Mouse (Mus musculus) urinary bladder, postnatal 25 days (tissue): Measurements from ENCODE around the gene Ephb2.

Experiments used
- DNase-seq: peaks from one replicate; pipeline ENCODE4 v3.0.0; 2022; ENCODE audit warnings: low spot score

The Ephb2 gene

DNA sequence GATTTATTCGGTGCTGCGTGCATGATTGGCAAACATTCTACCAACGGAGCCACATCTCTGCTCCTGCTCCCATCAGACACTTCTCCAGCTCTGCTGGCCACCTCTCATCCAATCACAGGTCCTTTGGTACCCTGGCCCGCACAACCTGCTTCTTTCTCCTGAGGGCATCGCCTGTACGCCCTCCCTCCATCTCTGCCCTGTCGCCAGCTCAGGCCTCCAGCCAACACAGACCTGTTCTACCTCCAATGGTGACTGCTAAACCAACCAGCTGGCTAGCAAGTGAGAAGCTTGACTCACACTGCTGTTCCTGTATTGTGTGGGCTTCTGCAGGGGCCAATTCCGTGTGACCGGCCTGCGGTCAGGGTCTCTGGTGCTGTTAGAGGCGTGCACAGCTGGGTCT, 134.6 kb downstream of the Ephb2 start:
- no peak for DNase-seq

DNA sequence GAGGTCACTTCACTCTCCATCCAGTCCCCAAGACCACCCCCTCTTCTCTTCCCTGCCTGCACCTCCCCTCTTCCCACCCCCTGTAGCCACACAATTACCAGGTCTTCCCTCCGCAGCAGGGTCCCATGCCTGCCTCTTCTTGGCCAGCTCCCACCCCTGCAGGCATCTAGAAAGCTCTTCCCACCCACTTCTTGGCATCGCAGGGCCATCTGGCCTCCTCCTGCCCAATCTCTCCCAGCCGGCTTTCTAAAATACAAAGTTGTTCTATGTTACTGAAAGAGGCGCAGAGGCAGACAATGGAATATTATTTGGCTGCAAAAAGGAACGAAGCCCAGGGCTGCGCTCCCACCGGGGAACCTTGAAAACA, 136.7 kb downstream of the Ephb2 start:
- no peak for DNase-seq

DNA sequence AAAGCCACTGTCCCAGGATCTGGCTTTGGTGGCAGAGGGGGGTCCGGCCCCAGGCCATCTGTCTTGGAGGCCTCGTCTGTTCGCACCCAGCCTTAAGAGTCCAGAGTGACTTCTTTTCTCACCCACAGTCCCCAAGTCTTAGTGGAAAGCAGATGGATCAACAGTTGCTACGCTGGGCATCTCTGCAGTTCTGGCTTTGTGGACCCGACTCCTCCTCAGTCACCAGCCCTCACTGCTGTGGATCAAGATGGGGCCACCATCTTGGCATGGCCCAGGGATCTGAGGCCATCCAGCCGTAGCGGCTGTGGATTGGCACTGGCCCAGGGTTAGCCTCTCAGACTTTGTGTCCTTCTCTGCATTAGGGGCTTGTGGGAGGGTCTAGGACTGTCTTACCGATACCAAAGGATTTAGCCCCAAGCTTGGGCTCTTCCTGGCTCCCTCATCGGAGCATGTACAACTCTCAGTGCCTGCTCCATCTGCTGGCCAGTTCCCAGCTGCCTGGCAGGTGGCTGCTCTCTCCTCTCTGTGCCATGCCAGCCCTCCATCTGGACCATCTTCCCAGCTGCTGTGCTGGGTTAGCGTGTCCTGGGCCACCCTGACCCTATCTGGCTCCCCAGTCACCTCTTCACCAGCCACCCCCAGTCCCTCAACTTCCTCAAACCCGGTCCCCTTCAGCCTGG, 137.2 kb downstream of the Ephb2 start:
- DNase-seq: no peak

DNA sequence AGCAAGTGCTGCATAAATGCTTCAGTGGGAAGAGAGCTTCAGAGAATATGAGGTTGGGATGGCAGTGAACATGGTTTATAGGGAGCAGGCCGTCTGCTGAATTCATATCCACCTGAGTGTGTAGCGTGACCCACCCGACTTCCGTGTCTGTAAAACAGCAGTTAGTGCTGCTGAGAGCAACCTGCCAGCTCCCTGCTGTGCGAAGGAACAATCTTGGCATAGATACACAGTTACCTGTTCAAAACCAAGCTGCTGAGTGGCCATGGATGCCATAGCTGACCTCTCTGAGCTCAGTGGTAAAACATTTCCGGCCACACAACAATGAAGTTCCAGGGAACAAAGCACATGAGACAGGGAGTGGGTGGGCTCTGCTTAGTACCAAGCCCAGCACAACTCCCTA, 138.5 kb downstream of the Ephb2 start:
- DNase-seq: no peak

DNA sequence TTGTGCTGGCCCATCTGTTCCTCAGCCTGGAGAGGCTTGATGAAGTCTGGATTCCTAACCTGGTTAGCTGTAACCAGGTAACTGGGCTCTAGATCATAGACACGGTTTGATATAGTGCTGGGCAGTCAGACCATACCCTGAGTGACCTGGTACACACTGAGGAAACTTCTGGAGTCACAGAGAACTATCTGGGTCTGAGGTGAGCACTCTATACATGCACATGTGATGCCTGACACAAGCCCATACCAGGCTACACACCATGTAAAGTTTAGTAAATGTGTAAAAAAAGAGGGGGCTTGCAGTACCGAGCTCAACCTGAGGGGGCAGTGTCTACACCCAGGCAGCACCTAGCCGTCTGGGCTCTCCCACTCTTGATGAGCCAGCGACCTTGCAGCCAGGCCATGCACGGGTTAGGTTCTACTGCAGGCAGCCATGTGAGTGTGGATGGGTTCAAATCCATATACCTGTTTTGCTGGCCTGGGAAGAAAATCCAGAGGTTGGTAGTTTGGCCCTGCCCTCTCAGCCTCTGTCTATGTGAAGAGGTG, 139.3 kb downstream of the Ephb2 start:
- DNase-seq: peak; percentile 39

DNA sequence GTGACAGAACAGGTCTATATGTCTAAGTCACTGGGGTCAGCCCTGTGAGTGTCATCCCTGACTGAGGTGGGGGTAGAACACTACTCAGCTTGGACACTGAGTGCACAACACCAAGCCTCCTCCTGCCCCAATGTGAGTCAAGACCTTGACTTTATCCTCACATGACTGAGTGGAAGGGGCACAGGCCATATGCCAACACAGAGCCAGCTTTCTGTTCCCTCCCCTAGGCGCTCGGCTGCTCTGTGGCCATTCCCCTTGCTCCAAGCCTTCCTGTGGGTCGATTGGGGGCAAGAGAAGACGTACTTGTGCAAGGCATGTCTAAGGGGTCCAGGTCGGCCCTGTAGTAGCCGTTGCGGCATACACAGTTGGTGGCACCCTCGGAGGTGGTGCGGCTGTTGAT, 140.1 kb downstream of the Ephb2 start:
- no peak for DNase-seq

DNA sequence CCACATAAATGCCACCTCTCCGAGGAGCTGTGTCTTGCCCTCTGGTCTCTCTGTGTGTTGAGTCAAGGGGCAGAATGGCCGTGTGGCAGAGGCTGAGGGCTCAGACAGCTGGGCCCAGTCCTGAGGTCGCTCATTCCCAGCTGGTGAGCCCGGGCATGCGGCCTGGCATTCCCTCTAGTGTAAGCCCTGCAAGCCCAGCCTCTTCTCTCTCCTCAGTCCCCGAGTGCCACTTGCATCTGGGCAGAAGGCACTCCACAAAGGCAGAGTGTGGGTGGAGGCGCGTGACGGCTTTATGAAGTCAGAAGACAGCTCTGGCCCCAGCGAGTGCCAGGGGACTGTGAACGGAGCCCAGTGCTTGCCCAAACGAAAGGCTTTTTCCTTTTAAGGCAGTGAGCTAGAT, 145.8 kb downstream of the Ephb2 start:
- no peak for DNase-seq

DNA sequence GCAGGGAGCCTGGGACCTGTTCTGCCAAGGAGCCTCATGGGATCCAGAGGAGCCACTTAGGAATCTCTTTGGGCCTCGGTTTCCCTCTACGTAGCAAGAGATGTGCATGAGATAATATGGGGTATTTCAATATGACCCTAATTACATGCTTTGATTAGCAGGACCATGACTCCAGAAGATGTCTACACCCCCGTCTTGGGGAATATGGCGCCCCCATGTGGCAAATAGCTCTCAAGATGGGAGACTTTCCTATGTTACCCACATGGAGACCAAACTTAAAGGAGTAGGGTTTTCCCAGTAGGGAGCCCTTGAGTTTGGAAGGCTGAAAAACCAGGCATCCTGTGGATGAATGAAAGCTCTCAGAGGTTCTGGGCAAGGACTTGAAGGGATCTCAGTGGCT, 147.7 kb downstream of the Ephb2 start:
- no peak for DNase-seq

DNA sequence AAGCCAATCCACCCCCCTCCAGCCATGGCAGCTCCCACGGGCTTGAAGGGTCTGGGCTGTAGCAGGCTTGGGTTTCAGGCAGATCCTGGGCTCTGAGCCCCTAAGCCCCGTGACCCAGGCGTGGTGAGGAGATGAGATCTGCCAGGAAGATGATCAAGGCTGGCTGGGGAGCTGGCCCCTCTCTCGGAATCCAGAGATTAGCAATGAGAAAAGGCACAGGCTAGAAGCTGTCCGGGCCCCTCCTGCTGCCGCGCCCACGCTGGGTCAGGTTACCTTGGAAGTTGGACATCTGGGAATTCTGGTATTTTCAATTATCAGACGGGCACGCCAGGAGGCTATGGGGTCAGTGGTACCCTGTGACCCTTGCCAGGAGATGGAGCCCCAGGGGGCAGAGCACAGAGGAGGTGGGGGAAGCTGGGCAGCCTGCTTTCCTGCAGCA, 150.3 kb downstream of the Ephb2 start:
- DNase-seq: no peak

DNA sequence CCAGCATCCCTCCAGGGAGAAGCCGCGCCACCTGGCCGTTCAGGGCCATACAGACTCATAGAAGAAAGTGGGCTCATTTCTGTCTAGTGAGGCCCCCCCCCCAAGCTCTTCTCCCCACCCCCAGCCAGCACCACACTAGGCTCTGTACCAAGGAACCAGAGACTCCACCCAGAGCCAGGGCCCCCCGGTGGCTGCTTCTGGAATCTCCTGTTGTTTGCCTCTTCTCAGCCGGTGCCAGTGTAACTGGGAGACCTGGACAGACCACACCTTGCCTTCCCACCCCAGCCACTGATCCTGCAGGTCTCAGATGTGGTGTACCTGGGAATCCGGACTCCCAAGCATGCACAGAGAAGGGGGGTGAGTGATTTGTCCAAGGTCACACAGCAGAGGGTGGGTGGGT, 151.3 kb downstream of the Ephb2 start:
- DNase-seq: no peak

DNA sequence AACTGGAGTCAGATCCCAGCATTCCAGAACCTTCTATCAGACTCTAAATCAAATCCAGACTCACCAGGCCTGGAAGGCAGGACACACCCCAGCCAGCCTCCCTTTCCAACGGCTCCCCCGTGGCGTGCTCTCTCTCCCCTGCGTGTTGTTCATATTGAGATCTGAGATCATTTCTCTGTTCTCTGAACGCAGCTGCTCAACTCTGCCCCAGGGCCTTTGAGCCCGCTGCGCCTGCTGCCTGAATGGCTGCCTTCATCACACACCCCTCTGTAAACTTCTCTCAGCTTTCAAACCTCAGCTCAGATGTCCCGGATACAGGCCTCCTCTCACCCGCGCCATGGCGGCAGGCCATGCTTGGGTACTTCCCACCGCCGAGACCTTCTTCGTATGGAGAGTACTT, 155.1 kb downstream of the Ephb2 start:
- DNase-seq: no peak

DNA sequence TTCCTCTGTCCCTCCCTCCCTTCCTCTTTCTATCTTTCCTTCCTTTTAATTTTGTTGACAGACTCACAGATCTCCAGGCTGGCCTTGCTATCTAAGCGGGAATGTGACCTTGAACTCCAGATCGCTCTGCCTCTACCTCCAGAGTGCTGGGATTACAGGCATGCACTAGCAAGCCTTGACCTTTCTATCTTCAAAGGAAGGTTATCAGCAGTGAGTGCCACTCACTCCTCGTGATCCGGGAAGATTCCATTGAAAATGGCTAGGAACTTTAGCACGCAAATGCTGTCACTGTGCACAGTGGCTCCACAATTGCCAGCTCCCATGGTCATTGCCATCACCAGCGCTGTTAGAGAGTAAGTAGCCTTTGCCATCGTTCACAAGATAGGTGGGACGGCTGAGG, 156.6 kb downstream of the Ephb2 start:
- no peak for DNase-seq

DNA sequence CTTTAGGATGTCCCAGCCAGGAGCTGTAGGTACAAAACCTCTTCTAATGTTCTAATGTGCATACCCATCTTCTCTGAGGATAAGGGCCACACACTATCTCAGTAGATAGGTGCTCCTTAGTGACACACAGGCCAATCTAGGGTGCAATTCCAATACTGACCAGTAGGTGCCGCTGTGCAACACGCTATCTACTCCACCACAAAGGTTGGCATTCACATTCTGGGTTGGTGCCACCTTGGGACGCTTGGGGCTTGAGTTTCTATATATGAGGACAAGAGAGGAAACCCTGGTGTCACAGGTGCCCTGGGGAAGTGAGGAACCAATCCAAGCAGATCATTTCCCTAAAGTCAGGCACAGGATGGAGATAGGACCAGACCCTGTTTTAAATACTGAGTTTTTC, 157.3 kb downstream of the Ephb2 start:
- peak; percentile 84 for DNase-seq

DNA sequence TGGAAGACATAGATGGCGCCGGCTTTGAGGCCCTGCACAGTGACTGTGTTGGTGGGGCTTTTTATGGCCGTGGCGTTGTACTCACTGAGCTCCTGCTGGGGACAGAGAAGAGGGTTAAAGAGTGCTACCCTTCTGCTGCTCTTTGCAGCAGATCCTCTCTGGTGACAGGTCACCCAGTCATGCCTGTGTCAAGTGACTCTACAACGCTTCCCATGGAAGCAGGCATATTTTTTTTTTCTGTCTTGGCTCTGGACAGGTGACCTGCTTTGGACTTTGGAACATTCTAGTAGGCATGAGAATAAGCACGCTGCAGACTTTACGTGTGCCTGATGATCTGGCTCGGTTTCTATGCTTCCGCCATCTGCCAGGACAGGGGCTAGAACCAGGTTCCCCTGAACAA, 160.3 kb downstream of the Ephb2 start:
- DNase-seq: no peak

DNA sequence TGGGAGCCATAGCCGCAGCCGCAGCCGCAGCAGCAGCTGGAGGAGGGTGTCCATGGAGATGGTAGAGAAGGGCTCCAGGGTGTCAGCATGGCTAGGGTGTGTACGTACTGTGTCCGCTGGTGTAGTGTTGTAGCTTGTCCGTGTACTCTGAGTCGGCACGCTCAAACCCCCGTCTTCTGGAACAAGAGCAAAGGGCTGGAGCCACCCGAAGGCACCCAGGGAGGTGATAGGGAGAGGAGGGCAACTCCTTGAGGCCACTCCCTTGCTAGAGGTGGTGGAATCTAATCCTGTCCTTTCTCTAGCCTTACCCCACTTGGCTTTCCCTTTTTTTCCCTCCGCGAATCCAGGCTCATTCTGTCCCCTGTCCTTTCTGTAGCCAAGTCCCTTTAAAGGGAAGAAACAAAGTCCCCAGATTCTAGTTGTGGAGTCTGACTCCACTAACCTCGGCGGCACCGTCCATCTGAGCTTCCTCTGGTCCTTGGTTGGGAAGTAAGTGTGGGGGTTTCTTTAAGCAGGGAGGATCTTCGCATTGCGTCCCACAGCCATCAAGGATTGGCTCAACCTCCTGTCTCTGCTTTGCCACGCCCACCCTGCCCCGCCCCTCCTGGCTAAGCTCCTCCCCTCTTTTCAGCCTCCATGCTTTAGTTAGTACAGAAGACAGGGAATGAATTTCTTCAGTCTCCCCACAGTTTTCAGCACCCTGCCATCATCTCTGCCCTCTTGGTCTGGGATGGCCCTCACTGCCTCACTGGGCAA, 163.3 kb downstream of the Ephb2 start:
- no peak for DNase-seq

DNA sequence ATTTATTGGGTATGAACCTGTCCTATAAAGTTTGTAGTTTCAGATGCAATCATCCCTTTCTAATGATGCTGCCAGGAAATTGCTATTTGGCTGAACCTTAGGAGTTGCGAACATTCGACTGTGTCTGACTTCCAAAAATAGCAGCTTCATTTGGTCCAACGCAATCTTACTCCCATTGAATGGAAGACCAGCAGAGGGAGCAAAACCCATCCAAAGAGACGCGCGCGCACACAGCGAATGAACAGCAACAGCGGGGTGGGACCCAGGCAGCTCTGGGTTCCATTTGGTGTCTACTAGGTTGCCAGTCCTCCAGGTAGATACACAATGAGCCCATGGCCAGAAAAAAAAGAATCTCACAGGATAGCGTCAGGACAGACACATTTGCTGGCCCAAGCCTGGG, 168.0 kb downstream of the Ephb2 start:
- no peak for DNase-seq

DNA sequence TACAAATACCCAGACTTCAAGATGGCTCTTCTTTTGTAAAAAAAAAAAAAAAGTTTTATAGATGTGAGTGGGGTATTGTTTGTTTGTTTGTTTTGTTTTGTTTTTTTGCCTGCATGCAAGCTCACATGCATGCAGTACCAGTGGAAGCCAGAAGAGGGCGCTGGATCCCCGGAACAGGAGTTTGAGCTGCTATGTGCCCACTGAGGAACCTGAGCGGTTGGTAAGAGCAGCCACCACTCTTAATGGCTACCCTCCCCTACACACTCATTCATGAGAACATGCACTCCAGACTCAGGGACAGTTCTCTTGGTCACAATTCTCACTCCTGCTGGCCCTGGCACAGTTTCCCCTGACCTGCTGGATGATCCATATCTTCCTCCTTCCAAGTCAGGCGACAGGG, 169.8 kb downstream of the Ephb2 start:
- DNase-seq: no peak

DNA sequence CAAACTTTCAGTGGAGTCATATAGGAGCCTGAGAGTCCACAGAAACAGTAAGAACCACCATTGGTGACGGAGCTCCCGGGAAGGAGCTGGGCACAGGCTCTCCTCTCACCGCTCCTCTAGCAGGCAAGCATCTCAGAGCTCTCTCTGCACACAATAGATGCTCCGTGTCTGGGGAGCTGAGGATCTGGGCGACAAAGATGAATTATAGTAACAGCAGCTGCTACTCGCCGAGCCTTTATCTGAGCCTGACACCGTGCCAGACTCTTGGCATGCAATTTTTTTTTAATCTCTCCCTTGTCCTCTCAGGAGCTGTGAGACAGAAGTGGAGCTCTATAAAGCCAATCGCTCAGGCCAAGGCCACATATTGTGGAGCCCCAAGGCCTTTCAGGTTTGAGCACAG, 170.7 kb downstream of the Ephb2 start:
- DNase-seq: no peak

DNA sequence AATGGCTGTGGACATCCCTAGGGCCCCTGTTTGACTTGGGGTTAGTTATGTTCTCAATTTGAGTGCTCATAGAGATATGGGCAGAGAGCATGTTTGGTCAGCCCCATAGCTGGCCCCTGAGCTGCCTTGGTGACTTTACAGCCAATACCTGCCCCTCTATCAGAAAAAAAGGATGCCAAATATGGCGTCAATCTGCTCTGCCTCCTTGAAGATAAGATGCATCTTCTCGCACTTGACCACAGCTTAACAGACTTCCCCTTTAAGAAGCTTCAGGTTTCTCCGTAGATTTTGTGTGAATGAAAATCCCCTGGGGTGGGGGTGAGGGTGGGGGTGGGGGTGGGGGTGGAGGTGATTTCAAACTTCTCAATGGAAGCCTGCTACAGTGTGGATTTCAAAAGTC, 177.9 kb downstream of the Ephb2 start:
- DNase-seq: no peak

DNA sequence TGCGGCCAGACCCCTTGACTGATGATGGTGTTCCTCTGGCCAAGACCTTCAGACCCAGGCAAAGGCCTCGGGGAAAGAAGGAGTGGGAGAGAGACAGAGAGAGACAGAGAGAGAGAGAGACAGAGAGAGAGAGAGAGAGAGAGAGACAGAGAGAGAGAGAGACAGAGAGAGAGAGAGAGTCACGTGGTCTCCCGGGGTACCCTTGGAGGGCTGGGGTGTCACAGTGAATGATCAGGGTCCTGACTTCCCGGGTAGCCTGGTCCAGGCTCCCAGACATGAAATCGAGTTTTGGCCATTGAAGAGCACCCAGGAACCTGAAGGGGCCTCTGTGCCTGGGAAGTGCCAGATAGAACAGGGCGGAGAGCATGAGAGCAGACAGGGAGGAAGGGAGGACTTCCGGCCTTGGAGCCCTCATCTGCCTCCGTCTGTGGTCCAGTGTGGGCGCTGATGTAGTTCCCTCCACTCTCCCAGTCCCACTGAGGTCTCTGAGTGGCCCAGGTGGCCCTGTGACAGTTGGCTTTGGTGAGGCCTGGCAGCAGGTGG, 182.0 kb downstream of the Ephb2 start:
- no peak for DNase-seq

DNA sequence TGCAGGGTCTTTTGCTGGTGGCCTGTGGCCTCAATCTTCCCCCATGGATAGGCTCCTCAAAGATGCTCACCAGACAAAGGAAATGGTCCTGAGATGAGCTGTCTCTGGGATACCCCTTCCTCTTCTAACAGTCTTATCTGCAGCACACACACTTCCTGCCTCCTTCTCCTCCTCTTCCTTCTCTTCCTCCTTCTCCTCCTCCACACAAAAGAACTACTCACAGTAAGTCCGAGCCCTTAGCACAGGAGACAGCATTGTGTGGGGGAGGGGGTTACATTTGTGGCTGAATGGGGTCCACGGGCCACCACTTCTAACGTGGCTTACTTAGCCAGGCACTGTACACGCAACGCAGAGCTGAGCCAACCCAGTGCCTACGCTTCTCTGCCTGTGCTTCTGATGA, 182.8 kb downstream of the Ephb2 start:
- DNase-seq: no peak

DNA sequence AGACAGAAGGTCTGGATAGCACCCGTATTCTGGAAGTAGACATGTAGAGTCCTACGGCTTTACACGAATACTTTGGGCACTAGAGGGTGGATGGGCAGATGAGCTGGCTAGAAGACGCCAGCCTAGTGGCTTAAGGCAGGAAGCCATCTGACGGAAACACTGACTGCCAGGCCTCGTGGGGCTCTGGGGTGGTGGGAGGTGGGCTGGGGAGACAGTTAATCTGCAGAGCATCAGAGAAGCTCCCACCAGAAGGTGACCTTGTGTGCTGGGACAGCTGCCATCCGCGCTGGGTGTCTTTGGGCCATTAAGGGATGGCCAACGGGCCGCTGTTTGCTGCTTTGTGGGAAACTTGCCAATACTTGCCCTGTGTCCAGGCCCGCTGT, 183.3 kb downstream of the Ephb2 start:
- no peak for DNase-seq

DNA sequence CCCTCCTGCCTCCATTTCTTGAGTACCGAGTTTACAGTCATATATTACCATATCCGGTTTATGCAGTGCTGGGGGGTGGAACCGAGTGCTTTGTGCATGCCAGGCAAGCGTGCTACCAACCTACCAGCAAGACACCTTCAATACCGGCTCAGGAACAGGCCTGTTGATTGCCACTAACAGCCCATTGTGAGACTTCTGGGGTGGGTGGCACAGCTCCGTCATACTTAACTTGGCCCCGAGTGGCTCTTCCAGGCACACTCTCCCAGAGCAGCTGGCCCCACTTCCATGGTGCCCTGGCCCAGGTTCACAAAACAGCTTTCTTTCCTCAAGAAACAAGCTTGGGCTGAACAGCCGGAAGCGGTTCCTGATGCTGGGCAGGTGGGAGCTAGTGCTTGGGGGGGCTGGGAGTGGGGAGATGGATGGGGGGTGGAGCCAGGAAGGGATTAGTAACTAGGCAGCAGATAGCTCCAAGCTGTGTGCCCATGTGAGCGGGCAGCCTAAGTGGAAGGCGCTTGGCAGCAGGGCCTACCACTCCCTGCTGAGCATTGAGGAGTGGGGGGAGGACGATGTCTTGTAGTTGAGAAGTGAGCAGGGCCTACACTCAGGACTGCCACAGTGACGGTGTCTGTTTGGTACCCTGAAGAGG, 183.8 kb downstream of the Ephb2 start:
- no peak for DNase-seq
